In the genomic region with DNA sequence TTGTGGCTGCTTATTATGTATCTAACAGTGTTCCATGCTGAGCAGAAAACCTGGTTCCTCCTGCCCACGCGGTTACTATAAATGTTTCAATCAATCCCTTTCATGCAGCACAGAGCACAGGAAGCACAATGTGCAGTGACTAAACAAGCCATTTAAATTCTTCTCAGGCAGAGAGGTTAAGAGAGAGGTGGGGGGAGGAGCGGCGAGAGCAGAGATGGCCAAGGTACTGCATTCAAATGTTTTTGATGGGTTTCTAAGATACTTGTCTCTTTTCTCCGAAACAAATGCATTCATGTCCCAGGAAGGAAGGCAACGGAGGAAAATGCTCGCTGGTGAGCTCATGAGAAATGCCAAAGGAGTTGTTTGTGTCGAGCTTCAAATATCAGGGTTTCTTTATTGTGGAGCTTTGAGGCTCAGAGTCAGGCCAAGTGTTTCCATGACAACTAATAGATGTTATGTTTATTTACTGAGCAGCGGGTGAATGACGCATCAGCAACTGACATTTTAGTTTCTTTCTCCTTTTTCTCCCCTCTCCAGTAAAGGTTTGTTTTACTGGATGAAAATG, we compare ENCODE assay signal across 8 mouse cellular contexts.
DNase-seq lines count a peak whose midpoint lies in the region; ATAC-seq lines count a peak whose summit lies in the region.

No protein-coding gene starts in this region.

- no peaks in the 10 kb centered on the region for H3K27me3 ChIP-seq in forebrain, embryonic 11.5 days (ENCODE audit: control insufficient read depth, insufficient read depth, low read length)
- H3K27me3 ChIP-seq in limb, embryonic 10.5 days (ENCODE audit: low read depth, poor library complexity, severe bottlenecking): 0 out of 2 replicates have a peak, but pooled peaks cover 2% of the 10 kb centered on the region
- H3K27me3 ChIP-seq in neural tube, embryonic 13.5 days: no peaks in the 10 kb centered on the region

- H3K4me3 ChIP-seq in forebrain, embryonic 11.5 days (ENCODE audit: low read depth, low read length): no peak overlapping the region
- 0 out of 2 replicates have a peak overlapping the region, but pooled peaks have one; percentile 15 for H3K4me3 ChIP-seq in limb, embryonic 10.5 days
- no peak overlapping the region for H3K4me3 ChIP-seq in neural tube, embryonic 13.5 days

- H3K27ac ChIP-seq in forebrain, embryonic 11.5 days (ENCODE audit: low read depth, low read length): peak overlapping the region; percentile 90
- H3K27ac ChIP-seq in limb, embryonic 10.5 days: peak overlapping the region; percentile 72
- H3K27ac ChIP-seq in neural tube, embryonic 13.5 days (replicated peaks): peak overlapping the region; percentile 94

- 7% methylated on average over 10 of the region's 10 CpGs for WGBS in forebrain, embryonic 11.5 days
- 22% methylated on average over 10 of the region's 10 CpGs for WGBS in limb, embryonic 10.5 days
- 2% methylated on average over 10 of the region's 10 CpGs for WGBS in neural tube, embryonic 13.5 days

- H3K4me2 ChIP-seq in forebrain, embryonic 11.5 days (ENCODE audit: low read depth, low read length, severe bottlenecking): peak overlapping the region; percentile 37
- H3K4me2 ChIP-seq in neural tube, embryonic 13.5 days: peak overlapping the region; percentile 35

- peak overlapping the region; percentile 40; the same call in 1 of the 2 replicates for H3K9ac ChIP-seq in forebrain, embryonic 11.5 days (ENCODE audit: low read length)
- peak overlapping the region; percentile 52 for H3K9ac ChIP-seq in neural tube, embryonic 13.5 days

- DNase-seq in MN1 (ENCODE audit: low spot score): peak; percentile 46
- DNase-seq in adrenal gland, postnatal 36 days: peak; percentile 30 to 46
- peak; percentile 81 for DNase-seq in forebrain, embryonic 11.5 days (ENCODE audit: low spot score)
- peak; percentile 49 for DNase-seq in hindlimb bud, embryonic 11.5 days (ENCODE audit: extremely low spot score, low read depth, low spot score)
- peak; percentile 40 for DNase-seq in limb, embryonic 10.5 days (ENCODE audit: low spot score)
- no peak for DNase-seq in spleen, adult 18-20 months
- DNase-seq in c-Kit-positive CD71-positive TER-119-positive erythroid progenitor cells, embryonic 14.5 days (ENCODE audit: low spot score): no peak

- peak; percentile 87 for ATAC-seq in forebrain, embryonic 11.5 days (replicated peaks; ENCODE audit: low FRiP score)
- ATAC-seq in neural tube, embryonic 13.5 days (ENCODE audit: low read depth): peak; percentile 89

- no peaks in the 10 kb centered on the region for H3K36me3 ChIP-seq in forebrain, embryonic 11.5 days (ENCODE audit: control insufficient read depth, insufficient read depth, low read length)
- H3K36me3 ChIP-seq in limb, embryonic 10.5 days: no peaks in the 10 kb centered on the region
- H3K36me3 ChIP-seq in neural tube, embryonic 13.5 days: no peaks in the 10 kb centered on the region

- no peaks in the 10 kb centered on the region for H3K9me3 ChIP-seq in forebrain, embryonic 11.5 days (ENCODE audit: control insufficient read depth, low read length)
- no peaks in the 10 kb centered on the region for H3K9me3 ChIP-seq in limb, embryonic 10.5 days (replicated peaks)
- H3K9me3 ChIP-seq in neural tube, embryonic 13.5 days: no peaks in the 10 kb centered on the region

- peaks cover 28% of the 10 kb centered on the region for H3K4me1 ChIP-seq in forebrain, embryonic 11.5 days (replicated peaks; ENCODE audit: control insufficient read depth, insufficient read depth, low read length)
- H3K4me1 ChIP-seq in limb, embryonic 10.5 days: peaks cover 36% of the 10 kb centered on the region
- H3K4me1 ChIP-seq in neural tube, embryonic 13.5 days (replicated peaks): peaks cover 49% of the 10 kb centered on the region

Comparison
In these comparisons a context has a peak if more than half of its experiments do, and no peak if none do; other contexts are left out.
1. DNase-seq: peak in MN1 (single experiment), adrenal gland, postnatal 36 days (2 of 2), forebrain, embryonic 11.5 days (single experiment), hindlimb bud, embryonic 11.5 days (single experiment) and limb, embryonic 10.5 days (single experiment); none in spleen, adult 18-20 months (0 of 2) and c-Kit-positive CD71-positive TER-119-positive erythroid progenitor cells, embryonic 14.5 days (single experiment).
2. Peak in every context shown above with its lines, with median percentiles within 50 percentile points of each other: H3K27ac ChIP-seq.